Mouse (Mus musculus) intestine, embryonic 14.5 days (tissue): Measurements from ENCODE around the gene Gm49369. TPM values are rescaled to one million over a fixed set of nuclear protein-coding genes. Genes with fewer than 3 reads are reported as not detected.
A peak's percentile ranks its signal among the peaks of the same experiment; 100 is the strongest.

ENCODE experiments used
- ATAC-seq: fragments of 200-750 bp; cut with Nextera tagmentation; replicated peaks from 2 replicates; pipeline ENCODE4 v1.8.0; 2017; ENCODE audit warnings: low read depth, moderate number of reproducible peaks, moderate TSS enrichment, moderate library complexity; ENCODE audit not compliant: low FRiP score, low TSS enrichment
- DNase-seq: peaks from one replicate; pipeline ENCODE4 v3.0.0-alpha.2; 2018; ENCODE audit warnings: low spot score
- H3K27ac ChIP-seq: fragments of 300-500 bp; sonication (generic); 2 replicates; pipeline ENCODE4 v1.5.1; 2014; ENCODE audit warnings: low read depth, mild to moderate bottlenecking, control low read depth
- H3K27me3 ChIP-seq: fragments of 300-500 bp; sonication (generic); replicated peaks from 2 replicates; pipeline ENCODE4 v1.6.1; 2014; ENCODE audit warnings: low read length, control low read depth; ENCODE audit not compliant: control insufficient read depth, insufficient read depth
- H3K36me3 ChIP-seq: fragments of 300-500 bp; sonication (generic); 2 replicates; pipeline ENCODE4 v1.6.1; 2014; ENCODE audit warnings: low read length, control low read depth; ENCODE audit not compliant: control insufficient read depth, insufficient read depth
- H3K4me1 ChIP-seq: fragments of 300-500 bp; sonication (generic); replicated peaks from 2 replicates; pipeline ENCODE4 v1.6.1; 2014; ENCODE audit warnings: low read length, control low read depth, mixed read lengths; ENCODE audit not compliant: control insufficient read depth, insufficient read depth
- H3K4me2 ChIP-seq: fragments of 300-500 bp; sonication (generic); 2 replicates; pipeline ENCODE4 v1.6.1; 2014; ENCODE audit warnings: low read length
- H3K4me3 ChIP-seq: fragments of 300-500 bp; sonication (generic); 2 replicates; pipeline ENCODE4 v1.5.1; 2014; ENCODE audit warnings: low read depth, low read length, control low read depth, mixed read lengths
- H3K9ac ChIP-seq: fragments of 300-500 bp; sonication (generic); 2 replicates; pipeline ENCODE4 v1.6.1; 2014; ENCODE audit warnings: mild to moderate bottlenecking, low read length
- H3K9me3 ChIP-seq: fragments of 300-500 bp; sonication (generic); 2 replicates; pipeline ENCODE4 v1.6.1; 2016; ENCODE audit warnings: low read length, control low read depth; ENCODE audit not compliant: control insufficient read depth
- WGBS: fragments of 180-500 bp; shearing (Covaris S2); extraction: QIAGEN DNeasy Blood & Tissue Kit; methylation state at CpG from one replicate; pipeline ENCODE4 v1.1.7; 2014; 5-methylcytosine and 5-hydroxymethylcytosine counted together
- polyA plus RNA-seq: library from polyadenylated mRNA; unstranded; fragments of >200 nt; fragmentation: Nextera tagmentation; extraction: Ambion mirVana; gene quantifications from 2 replicates; pipeline ENCODE4 v1.2.1, GENCODE M21; 2014

Gene Gm49369
- polyA plus RNA-seq, 1 experiment from 2014 or later, result not detected

GRCm38 (mm10) chr7:142371768-142372661, 10.5 kb downstream of the Gm49369 start:
- H3K27me3 ChIP-seq, result peaks cover 32% of the 10 kb centered on the region
- H3K36me3 ChIP-seq, result peaks cover 18% of the 10 kb centered on the region
- 0 out of 2 replicates have a peak overlapping the region, but pooled peaks have one; percentile 3 for H3K9ac ChIP-seq
- no peaks in the 10 kb centered on the region for H3K9me3 ChIP-seq
- H3K27ac ChIP-seq, result no peak overlapping the region
- peak overlapping the region; percentile 43 for H3K4me3 ChIP-seq
- H3K4me1 ChIP-seq, result peaks cover 4% of the 10 kb centered on the region; the same call in 1 of the 2 replicates
- ATAC-seq (no peak), DNase-seq (peak; percentile 64)
- peak overlapping the region; percentile 73 for H3K4me2 ChIP-seq
- WGBS, result 2% methylated on average over 48 of the region's 64 CpGs

- no peak overlapping the region for H3K9ac ChIP-seq
- H3K27me3 ChIP-seq, result peaks cover 32% of the 10 kb centered on the region
- no peak overlapping the region for H3K27ac ChIP-seq
- no peaks in the 10 kb centered on the region for H3K9me3 ChIP-seq
- peak; percentile 56 for DNase-seq
- ATAC-seq, result no peak
- WGBS, result 35% methylated on average over 11 of the region's 11 CpGs
- H3K4me3 ChIP-seq, result peak overlapping the region; percentile 43
- peaks cover 4% of the 10 kb centered on the region; the same call in 1 of the 2 replicates for H3K4me1 ChIP-seq
- H3K4me2 ChIP-seq, result peak overlapping the region; percentile 73
- peaks cover 11% of the 10 kb centered on the region for H3K36me3 ChIP-seq
Observed at GRCm38 (mm10) chr7:142371398-142371767, 11.1 kb downstream of the Gm49369 start.

- Histone ChIP-seq H3K9ac (no peak overlapping the region), H3K9me3 (no peaks in the 10 kb centered on the region), H3K27ac (no peak overlapping the region), H3K27me3 (peaks cover 32% of the 10 kb centered on the region), H3K4me1 (peaks cover 4% of the 10 kb centered on the region; the same call in 1 of the 2 replicates), H3K4me2 (no peak overlapping the region), H3K36me3 (peaks cover 7% of the 10 kb centered on the region), H3K4me3 (no peak overlapping the region)
- DNase-seq, result no peak
- 81% methylated on average over 18 of the region's 18 CpGs for WGBS
- no peak for ATAC-seq
Observed at GRCm38 (mm10) chr7:142370937-142371336, 11.5 kb downstream of the Gm49369 start.

DNA sequence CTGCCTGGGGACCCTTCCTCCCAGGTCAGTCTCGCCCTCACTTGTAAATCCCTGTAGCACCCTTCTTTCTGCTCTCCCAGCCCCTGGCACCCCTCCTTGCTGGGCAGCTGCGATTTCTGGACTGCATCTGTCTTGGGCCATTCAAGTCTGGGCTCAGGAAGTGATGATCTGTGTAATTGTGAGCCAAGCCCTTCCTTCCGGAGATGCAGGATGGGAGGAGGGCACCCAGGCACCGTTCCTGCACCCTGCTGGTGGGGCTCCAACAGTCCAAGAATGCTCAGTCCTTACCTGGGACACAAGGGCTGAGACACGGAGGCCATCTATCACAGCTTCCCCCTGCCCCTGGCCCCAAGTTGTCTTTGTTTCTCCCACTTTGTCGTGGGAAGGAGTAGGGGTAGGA, 12.6 kb downstream of the Gm49369 start:
- no peak overlapping the region for H3K4me2 ChIP-seq
- H3K9ac ChIP-seq, result no peak overlapping the region
- no peak overlapping the region for H3K4me3 ChIP-seq
- H3K4me1 ChIP-seq, result peaks cover 4% of the 10 kb centered on the region; the same call in 1 of the 2 replicates
- DNase-seq (no peak), ATAC-seq (no peak)
- no peaks in the 10 kb centered on the region for H3K36me3 ChIP-seq
- peaks cover 32% of the 10 kb centered on the region for H3K27me3 ChIP-seq
- H3K27ac ChIP-seq, result no peak overlapping the region
- WGBS, result 62% methylated on average over 6 of the region's 6 CpGs
- H3K9me3 ChIP-seq, result no peaks in the 10 kb centered on the region

GRCm38 (mm10) chr7:142368856-142369255, 13.6 kb downstream of the Gm49369 start:
- Histone ChIP-seq H3K27me3 (peaks cover 32% of the 10 kb centered on the region), H3K27ac (no peak overlapping the region), H3K9ac (no peak overlapping the region), H3K4me3 (no peak overlapping the region), H3K4me2 (no peak overlapping the region), H3K4me1 (peaks cover 4% of the 10 kb centered on the region; the same call in 1 of the 2 replicates), H3K36me3 (no peaks in the 10 kb centered on the region), H3K9me3 (no peaks in the 10 kb centered on the region)
- WGBS, result 83% methylated on average over 2 of the region's 2 CpGs
- ATAC-seq (no peak), DNase-seq (no peak)

DNA sequence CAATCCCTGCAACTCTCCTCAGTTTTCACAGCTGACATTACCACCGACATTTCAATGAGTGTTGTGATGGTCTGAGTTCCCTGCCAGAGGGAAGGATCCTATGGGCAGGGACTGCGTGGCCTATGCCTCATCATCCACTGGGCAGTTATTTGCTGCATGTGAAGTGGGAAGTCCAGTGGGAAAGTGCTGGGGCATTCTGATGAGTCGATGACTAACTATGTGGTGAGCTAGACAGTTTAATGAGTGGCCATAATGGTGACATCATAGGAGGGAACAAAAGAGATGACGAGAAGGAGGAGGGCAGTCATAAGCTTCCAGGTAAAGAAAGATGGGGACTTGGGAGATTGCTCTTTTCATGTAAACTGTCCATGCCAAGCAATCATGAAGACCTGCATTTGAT, 19.4 kb downstream of the Gm49369 start:
- no peak for ATAC-seq

GRCm38 (mm10) chr7:142360743-142361142, 21.7 kb downstream of the Gm49369 start:
- H3K4me1 ChIP-seq, result no peaks in the 10 kb centered on the region
- ATAC-seq (no peak), DNase-seq (no peak)
- no peak overlapping the region for H3K27ac ChIP-seq
- H3K4me3 ChIP-seq, result no peak overlapping the region
- H3K9ac ChIP-seq, result no peak overlapping the region
- no peak overlapping the region for H3K4me2 ChIP-seq
- H3K36me3 ChIP-seq, result no peaks in the 10 kb centered on the region
- H3K27me3 ChIP-seq, result no peaks in the 10 kb centered on the region
- no peaks in the 10 kb centered on the region for H3K9me3 ChIP-seq

More for the DNA sequence above, 19.4 kb downstream of the Gm49369 start:
- no peaks in the 10 kb centered on the region for H3K27me3 ChIP-seq
- H3K4me1 ChIP-seq, result no peaks in the 10 kb centered on the region
- H3K36me3 ChIP-seq, result no peaks in the 10 kb centered on the region
- no peak overlapping the region for H3K9ac ChIP-seq
- H3K27ac ChIP-seq, result no peak overlapping the region
- H3K4me3 ChIP-seq, result no peak overlapping the region
- H3K4me2 ChIP-seq, result no peak overlapping the region
- H3K9me3 ChIP-seq, result no peaks in the 10 kb centered on the region
- DNase-seq, result no peak
- WGBS, result 77% methylated on average over 4 of the region's 4 CpGs

- H3K27ac ChIP-seq, result no peak overlapping the region
- no peaks in the 10 kb centered on the region for H3K9me3 ChIP-seq
- WGBS, result 50% methylated on average over 8 of the region's 8 CpGs
- H3K36me3 ChIP-seq, result no peaks in the 10 kb centered on the region
- H3K4me1 ChIP-seq, result peaks cover 5% of the 10 kb centered on the region; the same call in 1 of the 2 replicates
- no peak overlapping the region for H3K9ac ChIP-seq
- no peak overlapping the region for H3K4me3 ChIP-seq
- H3K4me2 ChIP-seq, result no peak overlapping the region
- no peaks in the 10 kb centered on the region for H3K27me3 ChIP-seq
- no peak for ATAC-seq
- no peak for DNase-seq
Observed at GRCm38 (mm10) chr7:142359129-142359528, 23.3 kb downstream of the Gm49369 start.
